Mouse (Mus musculus) heart, postnatal 14 days (tissue): ENCODE measurements around the gene Vmn1r176. TPM values are rescaled to one million over a fixed set of nuclear protein-coding genes. Genes with fewer than 3 reads are reported as not detected.
"Not testable (repeated sequence)": the region's sequence is repeated elsewhere in the genome, so short reads cannot be mapped to it uniquely, and the experiment has no call there.

Experiments used
- DNase-seq, 2 experiments: peaks; one replicate each; pipeline ENCODE4 v3.0.0; 2021 to 2022
- intact Hi-C: fragments of 180-260 bp; cut with DNase I; formaldehyde crosslinking; loops from one replicate; pipeline ENCODE4 v1.15.1; 2025
- long read RNA-seq, 2 experiments: library from polyadenylated mRNA; stranded (forward); transcript quantifications; one replicate each; pipeline ENCODE4 v2.0.0; 2021
- total RNA-seq, 2 experiments: library from RNA; stranded (reverse); gene quantifications; 2 replicates each; pipeline ENCODE4 v1.2.3; 2021

Vmn1r176 gene
- total RNA-seq = not detected
- long read RNA-seq, experiment 1 = 0 reads
- long read RNA-seq, experiment 2 = 0 reads

DNA sequence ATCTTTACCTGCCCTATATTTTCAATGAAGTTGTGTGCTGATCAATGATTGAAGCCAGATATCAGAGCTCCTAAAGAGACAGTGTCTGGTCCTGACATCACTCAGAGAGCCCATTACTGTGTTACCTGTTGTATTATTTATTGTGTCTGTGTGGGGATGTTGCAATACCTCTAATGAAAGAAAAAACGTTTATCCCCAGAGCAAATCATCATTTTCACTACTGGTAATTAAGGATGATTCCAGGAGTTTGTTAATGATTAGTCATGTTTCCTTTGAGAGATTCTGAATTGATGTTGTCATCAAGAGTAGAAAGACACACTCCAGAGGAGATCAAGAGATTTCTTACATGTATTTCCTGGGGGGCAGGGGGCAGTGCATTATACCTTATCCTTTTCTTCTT is at the start of gene Vmn1r176:
Gene Vmn1r176 (minus strand): TSS at position 101 of the 400 bp plus-strand sequence.
- DNase-seq, intact Hi-C loops: not testable (repeated sequence)

DNA sequence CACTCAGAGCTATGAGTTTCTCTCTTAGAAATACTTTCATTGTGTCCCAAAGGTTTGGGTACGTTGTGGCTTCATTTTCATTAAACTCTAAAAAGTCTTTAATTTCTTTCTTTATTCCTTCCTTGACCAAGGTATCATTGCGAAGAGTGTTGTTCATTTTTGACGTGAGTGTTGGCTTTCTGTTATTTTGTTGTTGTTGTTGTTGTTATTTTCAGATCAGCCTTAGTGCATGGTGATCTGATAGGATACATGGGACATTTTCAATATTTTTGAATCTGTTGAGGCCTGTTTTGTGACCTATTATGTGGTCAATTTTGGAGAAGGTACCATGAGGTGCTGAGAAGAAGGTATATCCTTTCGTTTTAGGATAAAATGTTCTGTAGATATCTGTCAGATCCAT is 39.7 kb upstream of the Vmn1r176 start:
- DNase-seq, intact Hi-C loops: not testable (repeated sequence)

DNA sequence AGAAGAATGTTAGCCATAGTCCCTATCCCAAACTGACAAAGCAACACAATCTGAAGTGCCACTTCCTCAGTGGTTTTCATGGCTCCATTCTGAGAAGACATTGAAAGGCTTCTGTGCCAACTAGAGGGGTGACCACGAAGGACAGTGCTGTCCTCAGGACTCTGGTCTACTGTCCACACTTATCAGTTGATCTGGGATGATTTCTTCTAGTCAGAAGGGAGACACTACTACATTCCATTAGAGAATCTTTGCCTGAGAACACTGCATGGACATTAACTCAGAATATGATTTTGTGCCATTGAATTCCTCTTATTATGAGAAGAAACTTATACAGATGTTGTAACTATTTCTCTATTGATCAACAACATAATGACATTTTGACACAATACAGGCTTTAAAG is 29.2 kb upstream of the Vmn1r176 start, which contains the start of gene Vmn1r177:
Gene Vmn1r177 (minus strand): TSS at position 101 of the 400 bp plus-strand sequence.
- DNase-seq, intact Hi-C loops: not testable (repeated sequence)

DNA sequence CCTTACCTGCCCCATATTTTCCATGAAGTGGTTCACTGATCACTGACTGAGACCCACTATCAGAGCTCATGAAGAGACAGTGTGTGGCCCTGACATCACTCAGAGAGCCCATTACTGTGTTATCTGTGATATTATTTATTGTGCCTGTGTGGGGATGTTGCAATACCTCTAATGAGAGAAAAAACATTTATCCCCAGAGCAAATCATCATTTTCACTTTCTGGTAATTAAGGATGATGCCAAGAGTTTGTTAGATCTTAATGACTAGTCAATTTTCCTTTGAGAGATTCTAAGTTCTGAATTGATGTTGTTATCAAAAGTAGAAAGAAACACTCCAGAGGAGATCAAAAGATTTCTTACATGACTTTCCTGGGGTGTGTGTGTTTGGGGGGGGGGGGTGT is 26.6 kb downstream of the Vmn1r176 start, which contains the start of gene Vmn1r175:
Gene Vmn1r175 (minus strand): TSS at position 101 of the 400 bp plus-strand sequence.
- intact Hi-C loops, DNase-seq: not testable (repeated sequence)

DNA sequence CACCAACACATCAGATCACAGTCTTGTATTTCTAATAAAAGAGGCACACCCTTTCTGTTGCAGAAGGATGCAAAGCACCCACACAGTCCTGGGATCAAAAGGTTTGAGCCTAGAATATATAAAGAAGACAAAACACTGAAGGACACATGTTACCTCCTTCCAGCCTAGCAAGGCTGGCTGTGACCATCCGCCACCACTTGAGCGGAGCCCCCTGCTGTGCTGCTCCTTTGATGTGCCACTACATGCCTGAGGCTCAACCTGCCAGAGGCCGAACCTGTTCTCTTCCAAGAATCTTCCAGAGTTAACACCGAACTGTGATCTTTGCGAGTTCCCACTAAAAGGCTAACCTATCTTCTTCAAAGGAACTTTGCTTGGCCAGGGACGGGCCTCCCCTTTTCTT is 52.6 kb downstream of the Vmn1r176 start:
- intact Hi-C loops = no loop called here
- no peak for DNase-seq

Other genes with a start within 250 kb of the Vmn1r176 start
- gene Vmn1r170, start 231.2 kb downstream of the Vmn1r176 start, total RNA-seq = not detected
- not detected for gene Vmn1r171, start 206.7 kb downstream of the Vmn1r176 start, total RNA-seq
- not detected for gene Vmn1r172, start 179.1 kb downstream of the Vmn1r176 start, total RNA-seq
- not detected for gene Vmn1r173, start 136.7 kb downstream of the Vmn1r176 start, total RNA-seq
- not detected for gene Vmn1r174, start 85.1 kb downstream of the Vmn1r176 start, total RNA-seq
- not detected for gene Vmn1r175, start 26.7 kb downstream of the Vmn1r176 start, total RNA-seq
- not detected for gene Vmn1r177, start 29.1 kb upstream of the Vmn1r176 start, total RNA-seq
- not detected for gene Vmn1r178, start 54.6 kb upstream of the Vmn1r176 start, total RNA-seq
- gene Vmn1r179, start 89.6 kb upstream of the Vmn1r176 start, total RNA-seq = not detected
- gene Vmn1r180, start 113.3 kb upstream of the Vmn1r176 start, total RNA-seq = not detected
- gene Vmn1r181, start 137.2 kb upstream of the Vmn1r176 start, total RNA-seq = not detected
- not detected for gene V1rd19, start 164.3 kb upstream of the Vmn1r176 start, total RNA-seq
- not detected for gene Vmn1r183, start 215.9 kb upstream of the Vmn1r176 start, total RNA-seq
- gene Zfp180, start 244.6 kb upstream of the Vmn1r176 start, total RNA-seq = 10 to 100 TPM; 10.4 to 11.0 TPM